Mouse (Mus musculus) C3H10T1/2 (cell line): ENCODE results near the gene Itga2. TPM values are rescaled to one million over a fixed set of nuclear protein-coding genes. Genes with fewer than 3 reads are reported as not detected.

Source experiments
- polyA plus RNA-seq, 2 experiments: library from polyadenylated mRNA; unstranded; fragments of >200 nt; fragmentation: generic; extraction: Trizol; gene quantifications; one replicate each; pipeline ENCODE4 v1.2.1; 2012; ENCODE audit warnings: missing spikeins in 2 of 2

The Itga2 gene
- polyA plus RNA-seq, result under 1 TPM in 1 of 2 experiments, not detected in 1; 0.02 TPM

DNA sequence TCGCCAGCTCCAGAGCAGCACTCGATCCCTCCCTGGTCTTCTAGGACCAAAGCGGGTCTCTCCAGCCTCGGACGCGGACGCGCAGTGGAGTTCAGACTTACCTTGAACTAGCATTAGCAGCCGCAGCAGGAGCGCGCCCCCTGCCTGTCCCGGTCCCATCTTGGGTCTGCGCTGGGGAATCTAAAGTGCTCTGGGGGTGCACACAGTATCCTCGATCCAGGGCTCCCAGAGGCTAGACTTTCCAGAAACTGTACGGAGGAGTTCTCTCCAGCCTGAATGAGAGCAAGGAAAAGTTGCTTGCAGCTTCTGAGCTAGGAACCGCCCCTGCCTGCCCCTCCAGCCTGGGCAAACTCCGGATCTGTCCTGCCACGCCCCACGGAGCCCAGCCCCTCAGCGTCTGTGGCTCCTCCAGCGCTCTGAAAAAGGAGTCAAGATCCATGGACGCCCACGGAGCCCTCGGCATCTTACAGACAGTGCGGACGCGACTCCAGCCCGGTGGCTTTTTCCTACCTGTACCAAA is at the start of gene Itga2:
Gene Itga2 (minus strand): TSS at position 326 of the 520 bp plus-strand sequence.

GRCm38 (mm10) chr13:114817751-114818360 is 114.0 kb downstream of the Itga2 start, which contains the start of gene Mocs2:
TSS of gene Mocs2 (plus strand) at chr13:114818236.

Other genes with a start within 250 kb of the Itga2 start
- gene Mocs2, start 113.9 kb downstream of the Itga2 start, polyA plus RNA-seq, result 10 to 100 TPM in 1 of 2 experiments, 1 to 10 TPM in 1; 5.8 to 52.3 TPM
- gene Pelo, start 158.1 kb upstream of the Itga2 start, polyA plus RNA-seq, result 10 to 100 TPM; 25.1 to 26.7 TPM
- gene Gm49395, start 169.8 kb upstream of the Itga2 start, polyA plus RNA-seq, result 1 to 10 TPM in 1 of 2 experiments, under 1 TPM in 1; 0.53 to 1.2 TPM
- gene Itga1, start 169.9 kb upstream of the Itga2 start, polyA plus RNA-seq, result 1 to 10 TPM in 1 of 2 experiments, under 1 TPM in 1; 0.02 to 1.3 TPM